10 mouse cellular contexts compared by ENCODE assay signal in the genomic region with DNA sequence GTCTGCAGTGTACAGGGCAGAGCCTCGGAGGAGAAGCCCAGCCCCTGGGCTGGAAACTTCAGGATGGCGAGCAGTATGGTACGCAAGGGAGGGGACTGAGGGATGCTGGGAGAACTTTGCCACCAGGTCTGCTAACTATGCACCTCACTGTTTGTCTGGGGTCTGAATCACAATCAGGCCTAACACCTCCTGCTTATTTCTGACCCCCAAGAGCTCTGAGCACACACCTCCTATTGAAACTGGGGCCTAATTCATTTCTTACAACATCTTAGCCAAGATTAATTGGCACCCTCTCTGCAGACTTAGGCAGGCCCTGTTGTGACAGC.
DNase-seq lines count a peak whose midpoint lies in the region; ATAC-seq and TF ChIP-seq lines count a peak whose summit lies in the region.
"Had no signal": no experiment of that assay in that cellular context is flagged by ENCODE, and none has a peak within 500 bp of the region (broad histone marks: within the 10 kb centered on the region; RNA-seq: fewer than 3 reads in every experiment).

No protein-coding gene starts in this region.

- no peaks in the 10 kb centered on the region for H3K27me3 ChIP-seq in heart, embryonic 13.5 days (replicated peaks)
- H3K27me3 ChIP-seq in E14TG2a.4 (ENCODE audit: insufficient read depth, low read length), result no peaks in the 10 kb centered on the region
- no peaks in the 10 kb centered on the region for H3K27me3 ChIP-seq in embryonic facial prominence, embryonic 11.5 days (ENCODE audit: control insufficient read depth, insufficient read depth, low read length)
- peaks cover 3% of the 10 kb centered on the region; the same call in 1 of the 2 replicates for H3K27me3 ChIP-seq in limb, embryonic 12.5 days
- H3K27me3 ChIP-seq: limb, embryonic 15.5 days had no signal

- H3K36me3 ChIP-seq in heart, embryonic 13.5 days, result no peaks in the 10 kb centered on the region
- H3K36me3 ChIP-seq in E14TG2a.4 (ENCODE audit: insufficient read depth, low read length), result peaks cover 35% of the 10 kb centered on the region
- H3K36me3 ChIP-seq in embryonic facial prominence, embryonic 11.5 days (replicated peaks; ENCODE audit: control insufficient read depth, insufficient read depth, low read depth, low read length), result no peaks in the 10 kb centered on the region; the same call in 1 of the 2 replicates
- peaks cover 11% of the 10 kb centered on the region; the same call in 1 of the 2 replicates for H3K36me3 ChIP-seq in limb, embryonic 12.5 days

- no peaks in the 10 kb centered on the region for H3K9me3 ChIP-seq in heart, embryonic 13.5 days
- no peaks in the 10 kb centered on the region for H3K9me3 ChIP-seq in E14TG2a.4 (ENCODE audit: low read length)
- H3K9me3 ChIP-seq in embryonic facial prominence, embryonic 11.5 days (replicated peaks; ENCODE audit: control insufficient read depth, low read length), result no peaks in the 10 kb centered on the region
- no peaks in the 10 kb centered on the region for H3K9me3 ChIP-seq in limb, embryonic 12.5 days
- H3K9me3 ChIP-seq: limb, embryonic 15.5 days had no signal

- no peak overlapping the region for H3K4me3 ChIP-seq in heart, embryonic 13.5 days
- H3K4me3 ChIP-seq in E14TG2a.4 (replicated peaks; ENCODE audit: low read length), result peak overlapping the region; percentile 48
- H3K4me3 ChIP-seq in embryonic facial prominence, embryonic 11.5 days (ENCODE audit: low read depth, low read length), result no peak overlapping the region
- H3K4me3 ChIP-seq in limb, embryonic 12.5 days (replicated peaks), result no peak overlapping the region
- H3K4me3 ChIP-seq: limb, embryonic 15.5 days had no signal

- H3K4me1 ChIP-seq in heart, embryonic 13.5 days, result peaks cover 63% of the 10 kb centered on the region
- peaks cover 99% of the 10 kb centered on the region for H3K4me1 ChIP-seq in E14TG2a.4 (replicated peaks; ENCODE audit: low read depth, low read length)
- no peaks in the 10 kb centered on the region; the same call in 1 of the 2 replicates for H3K4me1 ChIP-seq in embryonic facial prominence, embryonic 11.5 days (ENCODE audit: control insufficient read depth, insufficient read depth, low read length)
- peaks cover 53% of the 10 kb centered on the region for H3K4me1 ChIP-seq in limb, embryonic 12.5 days (replicated peaks)

- ATAC-seq in heart, embryonic 13.5 days (ENCODE audit: extremely low read depth, insufficient number of reproducible peaks, low FRiP score, low TSS enrichment), result no peak
- no peak for ATAC-seq in embryonic facial prominence, embryonic 11.5 days (replicated peaks; ENCODE audit: insufficient number of reproducible peaks, low FRiP score, low TSS enrichment, low read depth)
- ATAC-seq in limb, embryonic 12.5 days (ENCODE audit: insufficient number of reproducible peaks, insufficient read depth, low FRiP score, low TSS enrichment, low read depth), result no peak
- no peak for ATAC-seq in inflammation-experienced regulatory T-cells, adult 6 months

- TF ChIP-seq CTCF in E14TG2a.4 (conservative IDR thresholded peaks at IDR 0.05; ENCODE audit: low read length), result no peak

- no peak for DNase-seq in heart, adult 11 months
- no peak for DNase-seq in embryonic facial prominence, embryonic 11.5 days (ENCODE audit: low spot score)
- DNase-seq in ovary, postnatal 14 days (ENCODE audit: low spot score), result no peak
- DNase-seq in cerebellum, postnatal 36 days, result no peak
- DNase-seq: kidney, postnatal 25 days had no signal

- peak overlapping the region; percentile 44; the same call in 1 of the 2 replicates for H3K9ac ChIP-seq in heart, embryonic 13.5 days
- no peak overlapping the region for H3K9ac ChIP-seq in embryonic facial prominence, embryonic 11.5 days (replicated peaks; ENCODE audit: low read length)
- H3K9ac ChIP-seq in limb, embryonic 12.5 days (replicated peaks), result 0 out of 2 replicates have a peak overlapping the region, but pooled peaks have one; percentile 23
- H3K9ac ChIP-seq: limb, embryonic 15.5 days had no signal

- WGBS in heart, embryonic 13.5 days, result 74% methylated on average over 3 of the region's 3 CpGs
- 75% methylated on average over 3 of the region's 3 CpGs for WGBS in embryonic facial prominence, embryonic 11.5 days
- 62% methylated on average over 3 of the region's 3 CpGs for WGBS in limb, embryonic 12.5 days

- H3K27ac ChIP-seq in heart, embryonic 13.5 days (replicated peaks), result peak overlapping the region; percentile 80
- H3K27ac ChIP-seq in embryonic facial prominence, embryonic 11.5 days (replicated peaks; ENCODE audit: low read depth, low read length), result 0 out of 2 replicates have a peak overlapping the region, but pooled peaks have one; percentile 35
- peak overlapping the region; percentile 47; the same call in 1 of the 2 replicates for H3K27ac ChIP-seq in limb, embryonic 12.5 days
- H3K27ac ChIP-seq: limb, embryonic 15.5 days had no signal

- peak overlapping the region; percentile 38 for H3K4me2 ChIP-seq in heart, embryonic 13.5 days
- no peak overlapping the region for H3K4me2 ChIP-seq in embryonic facial prominence, embryonic 11.5 days (ENCODE audit: low read depth, low read length)
- H3K4me2 ChIP-seq in limb, embryonic 12.5 days, result no peak overlapping the region
- H3K4me2 ChIP-seq: limb, embryonic 15.5 days had no signal
